Mouse (Mus musculus) gastrocnemius, postnatal 10 days (tissue): Measurements from ENCODE around the gene Crhbp. TPM values are rescaled to one million over a fixed set of nuclear protein-coding genes. Genes with fewer than 3 reads are reported as not detected.

Source experiments
- DNase-seq: peaks from one replicate; pipeline ENCODE4 v3.0.0; 2021; ENCODE audit warnings: mixed read lengths
- total RNA-seq, 2 experiments: library from RNA; stranded (reverse); gene quantifications; 2 replicates each; pipeline ENCODE4 v1.2.3; 2021

Crhbp gene
- total RNA-seq, 2 experiments from 2014 or later = not detected

DNA sequence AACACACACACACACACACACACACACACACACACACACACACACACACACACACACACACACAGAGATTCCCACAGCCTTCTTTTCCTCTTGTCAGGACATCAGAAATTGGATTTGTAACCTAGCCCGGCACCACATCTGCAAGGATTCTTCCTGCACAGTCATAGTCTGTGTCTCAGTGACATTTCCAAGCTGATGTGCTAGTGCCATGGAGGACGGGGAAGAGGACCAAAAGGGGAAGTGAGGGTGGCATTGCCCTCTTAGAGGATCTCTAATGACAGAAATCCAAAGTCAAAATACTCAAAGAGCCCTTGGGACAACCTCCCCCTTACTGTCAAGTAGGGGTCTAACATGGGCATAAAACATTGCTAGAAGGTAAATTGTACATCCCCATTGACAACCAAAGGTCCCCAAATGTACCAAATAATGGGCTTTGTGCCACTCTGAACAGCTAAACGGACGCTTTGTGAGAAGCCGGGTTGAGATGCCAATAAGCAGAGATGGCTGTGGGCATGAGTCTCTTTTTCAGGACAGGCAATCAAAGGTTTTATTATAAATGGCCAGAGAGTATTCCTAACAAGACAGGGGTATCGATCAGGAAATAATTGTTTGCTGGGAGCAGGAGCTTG is 26.0 kb downstream of the Crhbp start:
- DNase-seq = no peak

DNA sequence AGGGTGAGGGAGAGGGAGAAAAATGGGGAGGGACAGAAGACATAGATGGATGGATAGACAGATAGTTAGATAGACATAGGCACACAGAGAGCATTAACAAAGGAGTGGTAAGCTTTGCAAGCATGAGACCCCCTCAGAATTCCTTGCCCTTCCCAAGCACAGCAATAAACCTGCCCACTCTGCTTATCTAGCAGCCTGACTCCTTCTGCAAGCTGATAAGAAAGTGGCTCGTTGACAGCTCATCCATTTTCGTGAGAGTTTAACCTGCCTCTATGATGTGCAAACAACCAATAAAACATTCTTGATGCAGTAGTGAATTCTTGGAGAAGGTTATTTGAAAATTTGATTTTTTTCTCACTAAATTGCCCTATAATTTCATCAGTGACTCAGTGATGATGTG is 32.5 kb downstream of the Crhbp start:
- DNase-seq = no peak

DNA sequence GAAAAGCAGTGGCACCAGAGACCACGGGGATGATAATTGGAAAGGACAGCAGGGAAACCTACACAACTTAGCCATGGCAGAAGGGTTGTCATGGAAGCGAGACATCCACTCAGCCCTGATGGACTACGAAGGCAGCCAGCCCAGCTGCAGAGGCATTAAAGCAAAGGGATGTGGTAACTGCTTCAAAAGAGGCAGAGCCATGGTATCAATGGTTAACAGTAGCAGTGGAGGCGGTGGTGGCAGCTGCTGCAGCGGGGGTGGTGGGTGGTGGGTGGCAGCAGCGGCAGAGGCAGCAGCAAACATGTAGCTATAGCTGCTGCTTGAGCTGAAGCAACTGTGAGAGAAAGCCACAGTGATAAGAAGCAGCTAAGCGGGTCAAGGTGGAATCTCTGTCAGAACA is 51.5 kb downstream of the Crhbp start:
- DNase-seq = no peak

DNA sequence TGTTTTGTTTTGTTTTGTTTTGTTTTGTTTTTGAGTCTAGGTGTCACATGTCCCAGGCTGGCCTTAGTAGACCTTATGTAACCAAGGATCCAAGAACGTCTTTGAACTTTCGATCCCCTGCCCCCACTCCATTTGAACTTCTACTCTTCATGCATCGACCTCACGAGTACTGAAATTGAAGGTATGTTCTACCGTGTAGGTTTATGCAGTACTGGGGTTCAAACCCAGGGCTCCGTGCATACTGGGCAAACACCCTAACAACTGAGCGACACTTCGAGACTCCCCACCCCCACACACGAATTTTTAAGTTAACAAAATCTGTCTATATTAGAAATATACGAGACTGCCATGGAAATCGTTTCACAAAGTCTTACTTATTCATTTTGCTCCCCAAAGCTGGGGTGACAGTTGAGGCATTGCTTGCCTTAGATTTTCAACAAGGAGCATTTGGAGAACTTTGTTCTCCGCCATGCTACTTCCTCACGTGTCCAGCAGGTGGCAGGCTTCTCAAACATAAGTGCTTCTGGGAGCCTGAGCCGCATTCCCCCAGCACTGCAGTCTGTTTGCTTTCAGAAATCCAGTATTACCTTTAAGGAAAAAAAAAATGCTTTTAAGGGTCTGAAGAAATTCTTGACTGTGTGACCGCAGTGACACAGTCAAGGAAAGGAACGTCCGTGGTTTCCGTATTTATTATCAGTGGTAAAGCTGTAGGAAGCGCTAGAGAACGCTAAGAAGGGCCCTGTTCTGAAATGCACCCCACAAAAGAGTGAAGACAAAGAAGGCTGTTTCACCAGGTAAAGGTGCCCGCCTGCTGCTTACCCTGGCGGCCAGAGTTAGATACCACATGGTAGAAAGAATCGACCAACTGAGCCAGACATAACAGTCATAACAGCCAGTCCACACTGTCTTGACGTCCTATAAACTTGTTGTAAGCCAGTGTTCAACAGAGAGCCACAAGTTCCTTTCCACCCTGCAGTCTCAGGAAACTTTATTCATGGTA is 54.6 kb downstream of the Crhbp start:
- peak; percentile 79 for DNase-seq

DNA sequence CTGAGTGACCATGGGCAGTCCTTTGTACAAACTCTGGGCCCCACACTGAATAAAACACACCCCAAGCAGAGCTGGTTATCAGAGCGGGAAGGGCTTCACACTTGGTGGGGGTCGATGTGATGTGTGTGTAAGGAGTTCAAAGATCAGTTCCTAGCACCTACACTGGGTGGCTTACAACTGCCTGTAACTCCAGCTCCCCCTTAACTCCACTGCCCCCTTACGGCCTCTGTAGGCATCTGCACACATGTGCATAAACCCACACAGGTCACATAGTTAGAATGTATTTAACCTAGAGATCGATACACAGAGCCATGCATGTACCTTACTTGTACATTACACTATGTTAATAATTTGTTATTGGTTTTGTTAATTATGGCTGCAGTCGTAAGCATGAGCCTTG is 56.5 kb downstream of the Crhbp start:
- no peak for DNase-seq

DNA sequence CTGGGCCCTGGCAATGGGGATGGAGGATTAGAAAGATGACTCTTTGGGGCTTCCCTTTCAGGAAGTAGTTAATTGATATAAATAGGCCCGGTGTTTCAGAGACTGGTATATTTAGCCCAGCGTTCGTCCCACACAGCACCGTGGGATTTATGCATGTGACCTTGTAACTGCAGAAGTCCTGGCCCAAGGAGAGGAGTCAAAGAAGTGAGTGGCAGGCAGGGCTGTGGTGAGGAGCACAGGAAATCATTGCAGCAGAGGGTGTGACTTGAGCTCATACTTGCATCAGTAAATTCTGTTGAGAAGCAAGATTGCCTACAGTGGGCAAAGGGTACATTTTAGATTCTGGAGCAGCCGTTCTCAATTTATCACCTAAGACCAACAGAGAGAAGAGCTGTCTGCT is 62.3 kb downstream of the Crhbp start:
- DNase-seq = no peak

Other genes starting within 250 kb of the Crhbp start
- 1 to 10 TPM; 4.8 to 6.1 TPM for gene Pde8b, start 194.6 kb downstream of the Crhbp start, total RNA-seq
- gene Zbed3, start 121.3 kb downstream of the Crhbp start, total RNA-seq = 10 to 100 TPM; 15.1 to 15.6 TPM
- 10 to 100 TPM; 17.2 to 18.0 TPM for gene Aggf1, start 69.6 kb downstream of the Crhbp start, total RNA-seq
- 1 to 10 TPM; 1.3 to 1.7 TPM for gene S100z, start 33.8 kb upstream of the Crhbp start, total RNA-seq
- gene F2rl1, start 80.3 kb upstream of the Crhbp start, total RNA-seq = under 1 TPM; 0.45 TPM
- 10 to 100 TPM; 16.7 to 20.5 TPM for gene F2r, start 173.6 kb upstream of the Crhbp start, total RNA-seq